Mouse (Mus musculus): ENCODE measurements around the gene Pde4d. TPM values are rescaled to one million over a fixed set of nuclear protein-coding genes. Genes with fewer than 3 reads are reported as not detected.

The Pde4d gene
- polyA plus RNA-seq, 1 experiment from 2014 or later, result 12.4 TPM

DNA sequence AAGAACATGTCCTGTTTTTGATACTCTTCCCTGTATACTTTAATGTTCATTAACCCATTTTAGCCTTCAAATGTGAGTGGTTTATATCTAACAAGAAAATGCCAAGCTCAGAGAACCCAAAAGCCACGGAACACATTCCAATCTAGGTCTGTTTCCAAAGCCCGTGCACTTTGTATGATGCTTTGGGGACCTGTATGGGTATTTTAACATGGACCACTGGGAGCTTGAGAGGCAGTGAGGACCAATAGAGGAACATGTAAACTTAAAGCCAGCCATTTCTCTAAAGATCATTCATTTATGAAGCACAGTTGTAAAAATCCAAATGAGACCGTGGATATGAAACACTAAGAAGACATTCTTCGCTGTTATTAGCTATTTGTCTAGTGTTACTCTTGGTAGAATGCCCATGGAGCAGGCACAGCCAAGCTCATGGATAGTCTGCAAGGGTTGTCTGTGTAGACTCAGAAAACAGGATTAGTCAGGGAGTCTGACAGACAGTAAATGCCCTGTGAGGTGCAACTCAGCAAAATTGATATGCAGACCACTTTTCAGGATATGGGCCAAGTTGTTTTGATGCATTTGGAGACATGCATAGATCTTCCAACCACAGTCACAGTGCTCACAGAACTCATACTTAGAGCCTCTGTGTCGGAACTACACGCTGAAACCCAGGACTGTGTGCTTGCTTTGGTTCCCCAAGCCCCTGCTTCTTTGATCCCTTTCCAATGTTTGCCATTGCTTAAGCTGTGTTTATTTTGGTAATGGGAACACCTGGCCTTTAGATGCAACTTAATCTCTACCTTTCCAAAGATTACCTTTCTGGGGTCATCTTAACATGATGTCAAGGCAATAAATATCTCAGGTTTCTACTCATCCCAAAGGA is 1272.7 kb downstream of the Pde4d start:
- no peak overlapping the region for H3K27ac ChIP-seq
- no peak overlapping the region for H3K4me2 ChIP-seq (replicated peaks)
- no peaks in the 10 kb centered on the region for H3K36me3 ChIP-seq
- no peak overlapping the region for H3K4me3 ChIP-seq
- H3K9ac ChIP-seq, result no peak overlapping the region
- ATAC-seq (ENCODE audit: low FRiP score, low read depth), result no peak
- no peaks in the 10 kb centered on the region for H3K27me3 ChIP-seq (replicated peaks)
- 91% methylated on average over 6 of the region's 6 CpGs for WGBS
- no peaks in the 10 kb centered on the region for H3K9me3 ChIP-seq
- H3K4me1 ChIP-seq, result no peaks in the 10 kb centered on the region

DNA sequence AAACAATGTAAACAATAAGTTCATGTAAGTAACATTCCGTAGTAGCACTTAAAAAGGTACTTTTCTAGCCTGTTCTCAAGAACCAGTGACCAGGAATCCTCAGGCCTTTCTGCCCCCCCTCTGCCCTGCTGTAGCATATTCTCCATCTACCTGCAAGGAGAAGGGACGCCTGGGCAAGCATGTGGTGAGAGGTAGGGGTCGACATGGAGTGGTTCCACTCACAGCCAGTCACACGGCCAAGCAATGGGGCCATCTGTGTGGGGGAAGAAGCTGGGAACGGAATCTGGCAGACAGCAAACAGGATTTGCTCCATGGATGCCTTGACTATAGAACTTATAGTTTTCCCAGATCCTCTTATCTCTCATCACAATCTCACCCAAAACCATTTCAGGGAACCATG is 1277.6 kb downstream of the Pde4d start:
- no peaks in the 10 kb centered on the region for H3K27me3 ChIP-seq (replicated peaks)
- H3K4me2 ChIP-seq (replicated peaks), result no peak overlapping the region
- no peaks in the 10 kb centered on the region for H3K4me1 ChIP-seq
- H3K36me3 ChIP-seq, result no peaks in the 10 kb centered on the region
- H3K27ac ChIP-seq, result no peak overlapping the region
- 86% methylated on average over 5 of the region's 5 CpGs for WGBS
- H3K9me3 ChIP-seq, result no peaks in the 10 kb centered on the region
- H3K9ac ChIP-seq, result no peak overlapping the region
- ATAC-seq (ENCODE audit: low FRiP score, low read depth), result no peak
- H3K4me3 ChIP-seq, result no peak overlapping the region

DNA sequence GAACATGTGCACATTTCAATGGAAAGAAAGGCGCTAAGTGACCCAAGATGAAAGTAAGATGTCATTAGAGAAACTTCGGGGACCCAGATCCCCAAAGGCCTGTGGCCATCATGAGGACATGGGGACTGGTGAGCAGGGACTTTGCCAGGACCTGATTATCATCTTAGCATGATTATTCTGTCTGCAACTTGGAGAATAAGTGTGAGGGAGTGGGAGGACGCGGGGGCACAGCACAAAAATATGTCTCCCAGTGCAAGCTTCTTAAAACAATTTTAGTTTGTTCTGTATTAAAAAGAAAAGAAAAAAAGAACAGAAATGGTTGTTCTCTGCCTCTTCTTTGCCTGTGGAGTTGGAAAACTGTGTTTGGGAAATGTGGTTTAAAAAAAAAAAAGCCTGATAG is 1279.9 kb downstream of the Pde4d start:
- no peak overlapping the region for H3K27ac ChIP-seq
- H3K9me3 ChIP-seq, result no peaks in the 10 kb centered on the region
- 86% methylated on average over 4 of the region's 4 CpGs for WGBS
- no peak overlapping the region for H3K4me2 ChIP-seq (replicated peaks)
- no peak overlapping the region for H3K4me3 ChIP-seq
- no peaks in the 10 kb centered on the region for H3K4me1 ChIP-seq
- no peaks in the 10 kb centered on the region for H3K36me3 ChIP-seq
- ATAC-seq (ENCODE audit: low FRiP score, low read depth), result no peak
- no peaks in the 10 kb centered on the region for H3K27me3 ChIP-seq (replicated peaks)
- no peak overlapping the region for H3K9ac ChIP-seq

DNA sequence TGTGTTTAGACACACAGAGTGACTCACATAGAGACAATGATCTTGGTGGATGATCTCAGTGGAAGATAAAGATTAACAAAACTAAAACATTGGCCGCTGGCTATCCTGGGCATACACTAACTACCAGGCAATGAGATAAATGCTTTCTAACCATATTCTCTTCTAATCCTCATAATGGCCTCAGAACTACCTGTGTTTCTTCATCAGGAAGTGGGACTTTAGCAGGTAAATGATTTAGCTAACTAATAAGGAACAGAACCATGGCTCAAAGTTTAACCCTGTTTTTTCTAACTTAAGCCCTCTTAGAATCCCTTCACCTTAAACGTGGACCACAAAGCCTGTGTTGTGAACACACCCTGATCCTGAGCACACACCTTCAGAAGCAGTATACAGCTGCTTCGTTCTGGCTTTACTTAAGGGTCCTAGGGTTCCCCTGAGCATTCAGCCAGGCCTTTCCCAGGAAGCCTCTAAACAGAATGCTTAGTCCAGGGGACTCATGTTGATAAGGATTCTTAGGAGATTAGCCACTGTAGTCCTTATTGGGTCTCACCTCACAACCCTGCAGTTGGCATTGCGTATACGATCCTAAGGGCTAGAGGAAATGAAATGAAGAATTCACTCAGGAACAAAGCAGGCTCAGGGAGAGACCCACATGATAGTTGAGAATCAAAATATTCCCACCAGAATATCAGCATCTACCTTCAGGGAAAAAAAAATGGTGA is 1283.1 kb downstream of the Pde4d start:
- Histone ChIP-seq H3K4me2 (replicated peaks) (no peak overlapping the region), H3K27me3 (replicated peaks) (no peaks in the 10 kb centered on the region), H3K27ac (no peak overlapping the region), H3K9ac (no peak overlapping the region), H3K9me3 (no peaks in the 10 kb centered on the region), H3K4me1 (no peaks in the 10 kb centered on the region), H3K36me3 (no peaks in the 10 kb centered on the region), H3K4me3 (no peak overlapping the region)
- no peak for ATAC-seq (ENCODE audit: low FRiP score, low read depth)
- 88% methylated on average over 5 of the region's 5 CpGs for WGBS

DNA sequence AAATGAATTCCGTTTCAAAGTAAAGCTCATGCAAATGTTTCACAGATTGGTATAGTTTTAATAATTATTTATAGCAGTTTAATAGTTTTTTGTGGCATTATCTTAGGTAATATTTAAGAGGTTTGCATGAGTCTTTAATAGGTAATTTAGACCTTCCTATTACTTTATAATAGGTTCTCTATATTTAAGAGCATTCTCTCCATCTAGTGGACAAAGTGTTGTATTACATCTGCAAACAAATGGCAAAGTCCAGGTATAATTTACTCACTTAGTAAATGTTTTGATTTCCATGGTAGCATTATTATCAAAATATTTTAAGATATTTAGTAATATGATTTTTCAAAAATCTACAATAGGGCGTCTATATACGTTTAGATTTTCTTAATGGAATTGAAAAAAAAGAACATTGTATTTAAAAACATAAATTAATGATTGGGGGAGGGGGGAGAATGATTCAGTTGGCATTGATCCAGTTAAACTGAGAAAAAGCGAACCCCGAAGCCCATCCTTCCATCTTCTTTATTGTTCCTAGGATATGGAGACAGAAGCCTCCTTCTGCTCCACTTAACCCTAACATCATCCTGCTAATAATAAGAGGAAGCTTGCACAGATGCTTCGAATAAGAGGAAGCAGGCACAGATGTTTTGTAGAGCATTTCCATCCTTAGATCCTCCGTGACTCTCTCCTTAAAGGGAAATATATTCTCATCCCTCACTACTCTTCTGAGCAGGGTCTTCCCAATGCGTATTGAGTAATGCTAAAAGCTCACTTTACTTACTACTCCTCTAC is 1286.7 kb downstream of the Pde4d start:
- Histone ChIP-seq H3K4me3 (no peak overlapping the region), H3K9ac (no peak overlapping the region), H3K36me3 (no peaks in the 10 kb centered on the region), H3K9me3 (no peaks in the 10 kb centered on the region), H3K27me3 (replicated peaks) (no peaks in the 10 kb centered on the region), H3K27ac (no peak overlapping the region), H3K4me2 (replicated peaks) (no peak overlapping the region), H3K4me1 (no peaks in the 10 kb centered on the region)
- 49% methylated on average over 8 of the region's 8 CpGs for whole genome bisulfite sequencing
- ATAC-seq (ENCODE audit: low FRiP score, low read depth), result no peak

DNA sequence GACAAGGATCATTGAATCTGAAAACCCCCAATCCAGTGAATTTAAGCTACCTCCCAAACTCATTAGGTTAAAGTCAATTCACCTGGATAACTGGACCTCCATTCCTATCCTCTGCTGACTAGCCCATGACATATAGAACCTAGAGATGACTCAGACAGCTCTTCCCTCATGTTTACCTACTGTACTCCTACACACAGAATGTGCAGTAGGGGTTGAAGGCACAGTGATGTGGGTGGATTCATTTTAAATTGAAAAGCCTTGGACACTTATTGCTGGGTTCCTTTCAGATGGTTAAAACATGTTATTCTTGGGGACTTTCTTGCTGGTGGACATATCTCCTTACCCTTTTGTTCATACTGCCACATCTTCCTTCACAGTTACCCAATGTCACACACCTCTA is 1296.7 kb downstream of the Pde4d start:
- Histone ChIP-seq H3K9me3 (no peaks in the 10 kb centered on the region), H3K27ac (no peak overlapping the region), H3K27me3 (replicated peaks) (no peaks in the 10 kb centered on the region), H3K9ac (no peak overlapping the region), H3K4me2 (replicated peaks) (no peak overlapping the region), H3K4me3 (no peak overlapping the region), H3K36me3 (no peaks in the 10 kb centered on the region), H3K4me1 (no peaks in the 10 kb centered on the region)
- no peak for ATAC-seq (ENCODE audit: low FRiP score, low read depth)

DNA sequence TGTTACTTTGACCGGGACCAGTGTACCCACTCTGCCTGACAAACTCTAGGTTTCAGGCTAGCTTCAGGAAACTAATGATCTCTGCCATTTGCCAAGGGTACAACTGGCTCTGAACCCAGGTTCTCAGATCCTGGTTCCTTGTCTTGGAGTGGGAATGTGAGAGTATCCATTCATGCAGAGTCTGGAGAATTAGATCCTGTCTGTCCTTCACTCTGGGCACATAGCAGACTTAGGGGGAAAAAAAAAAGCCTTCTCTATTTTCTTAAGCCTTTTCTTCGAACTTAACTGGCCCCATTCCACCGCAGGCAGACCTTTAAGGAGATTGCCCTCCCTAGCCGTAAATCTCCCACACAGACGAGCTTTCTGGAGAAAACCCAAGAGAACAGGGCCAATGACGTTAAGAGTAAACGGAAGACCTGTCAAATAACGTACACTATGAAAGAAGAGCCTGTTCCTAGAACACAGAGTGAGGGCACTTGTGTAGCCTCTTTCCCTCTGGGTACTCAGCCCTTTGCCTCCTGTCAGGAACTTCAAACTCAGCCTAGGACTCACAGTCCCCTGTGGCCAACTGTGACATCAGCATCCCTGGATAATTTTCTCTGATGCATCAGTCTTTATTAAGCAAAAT is 1302.6 kb downstream of the Pde4d start:
- Histone ChIP-seq H3K4me3 (no peak overlapping the region), H3K4me1 (peaks cover 7% of the 10 kb centered on the region; the same call in 1 of the 2 replicates), H3K4me2 (replicated peaks) (no peak overlapping the region), H3K9me3 (no peaks in the 10 kb centered on the region), H3K27me3 (replicated peaks) (no peaks in the 10 kb centered on the region), H3K27ac (no peak overlapping the region), H3K36me3 (no peaks in the 10 kb centered on the region), H3K9ac (no peak overlapping the region)
- WGBS, result 18% methylated on average over 8 of the region's 8 CpGs
- no peak for ATAC-seq (ENCODE audit: low FRiP score, low read depth)

DNA sequence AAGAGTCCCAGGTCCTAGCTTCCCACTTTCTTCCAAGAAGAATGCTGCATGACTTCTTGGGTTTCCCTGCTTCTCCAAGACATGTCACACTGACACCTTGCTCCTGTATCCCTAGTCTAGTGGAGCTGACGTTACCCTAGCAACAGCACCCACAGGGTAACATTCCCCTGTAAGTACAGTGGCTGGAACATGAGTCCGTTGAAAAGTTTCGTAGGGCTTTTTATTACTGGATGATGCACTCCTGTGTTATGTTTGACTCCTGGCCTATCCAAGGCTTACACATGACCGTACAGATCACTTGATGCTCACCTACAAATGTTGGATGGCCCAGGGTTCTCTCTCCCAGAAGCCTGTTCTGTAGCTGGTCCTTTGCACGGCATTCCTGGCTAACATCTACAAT is 1307.1 kb downstream of the Pde4d start:
- no peak for ATAC-seq (ENCODE audit: low FRiP score, low read depth)
- Histone ChIP-seq H3K27me3 (replicated peaks) (no peaks in the 10 kb centered on the region), H3K4me2 (replicated peaks) (no peak overlapping the region), H3K4me1 (peaks cover 7% of the 10 kb centered on the region; the same call in 1 of the 2 replicates), H3K27ac (no peak overlapping the region), H3K36me3 (no peaks in the 10 kb centered on the region), H3K9ac (no peak overlapping the region), H3K9me3 (no peaks in the 10 kb centered on the region), H3K4me3 (no peak overlapping the region)
- 93% methylated on average over 5 of the region's 5 CpGs for WGBS

DNA sequence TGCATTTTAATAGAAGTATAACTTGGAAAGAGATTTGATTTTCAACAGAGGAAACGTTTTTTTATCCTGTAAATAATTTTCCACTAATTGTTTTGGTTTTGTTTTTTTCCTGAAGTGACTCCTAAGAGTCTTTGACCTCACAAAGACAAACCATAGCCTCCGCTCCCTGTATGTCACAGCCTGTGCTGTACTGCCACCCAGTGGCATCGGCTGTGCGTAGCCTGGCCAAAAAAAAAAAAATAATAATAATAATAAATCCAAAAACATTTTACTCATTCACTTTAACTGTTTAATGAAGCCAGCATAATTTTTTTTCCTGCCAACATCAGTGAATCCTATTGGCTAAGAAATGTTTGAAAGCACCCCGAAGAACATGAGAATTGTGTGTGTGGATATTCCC is 1309.5 kb downstream of the Pde4d start:
- Histone ChIP-seq H3K27ac (no peak overlapping the region), H3K36me3 (no peaks in the 10 kb centered on the region), H3K9me3 (no peaks in the 10 kb centered on the region), H3K4me3 (no peak overlapping the region), H3K9ac (no peak overlapping the region), H3K4me2 (replicated peaks) (no peak overlapping the region), H3K27me3 (replicated peaks) (no peaks in the 10 kb centered on the region), H3K4me1 (no peaks in the 10 kb centered on the region)
- ATAC-seq (ENCODE audit: low FRiP score, low read depth), result no peak
- WGBS, result 53% methylated on average over 5 of the region's 5 CpGs

DNA sequence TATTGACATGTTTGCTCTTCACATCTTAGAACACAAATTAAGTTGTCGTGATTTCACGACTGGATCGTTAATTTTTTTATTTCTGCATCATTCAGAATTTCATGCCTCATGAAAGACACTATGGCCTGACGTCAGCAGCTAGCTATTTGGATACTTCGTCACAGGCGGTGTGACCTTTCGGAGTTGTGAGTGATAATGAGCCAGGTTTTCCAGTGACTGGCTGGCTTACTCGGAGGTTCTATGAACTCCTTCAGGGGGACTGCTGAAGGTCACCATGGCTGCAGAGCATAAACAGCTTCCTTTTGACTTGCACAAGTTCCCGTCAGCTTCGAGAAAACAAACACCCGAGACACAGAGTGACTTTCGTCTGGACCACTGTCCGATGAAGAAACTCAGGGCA is 1311.3 kb downstream of the Pde4d start:
- H3K4me1 ChIP-seq, result no peaks in the 10 kb centered on the region
- no peaks in the 10 kb centered on the region for H3K27me3 ChIP-seq (replicated peaks)
- H3K9me3 ChIP-seq, result no peaks in the 10 kb centered on the region
- no peaks in the 10 kb centered on the region for H3K36me3 ChIP-seq
- WGBS, result 61% methylated on average over 13 of the region's 13 CpGs
- no peak overlapping the region for H3K4me3 ChIP-seq
- H3K27ac ChIP-seq, result no peak overlapping the region
- no peak for ATAC-seq (ENCODE audit: low FRiP score, low read depth)
- no peak overlapping the region for H3K4me2 ChIP-seq (replicated peaks)
- no peak overlapping the region for H3K9ac ChIP-seq

DNA sequence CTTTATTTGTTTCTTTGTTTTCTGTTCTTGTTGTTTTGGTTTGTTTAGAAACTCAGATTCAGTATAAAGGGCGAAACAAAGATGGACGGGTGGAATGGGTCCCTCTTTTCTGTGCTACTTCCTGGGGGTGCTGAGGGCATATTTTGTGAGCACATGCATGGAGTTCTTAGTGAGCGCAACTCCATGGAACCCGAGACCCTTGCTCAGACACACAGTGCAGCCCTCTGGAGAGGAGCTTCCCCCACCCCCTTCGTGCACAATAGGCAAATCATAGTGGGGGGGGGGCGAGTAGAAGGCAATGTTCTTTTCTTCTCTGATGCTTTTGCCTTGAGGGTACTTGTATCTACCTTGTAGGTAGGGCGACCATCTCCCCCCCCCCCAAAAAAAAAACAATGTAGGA is 1325.0 kb downstream of the Pde4d start:
- 61% methylated on average over 7 of the region's 7 CpGs for WGBS
- no peak for ATAC-seq (ENCODE audit: low FRiP score, low read depth)
- Histone ChIP-seq H3K27ac (no peak overlapping the region), H3K27me3 (replicated peaks) (no peaks in the 10 kb centered on the region), H3K4me3 (no peak overlapping the region), H3K4me2 (replicated peaks) (no peak overlapping the region), H3K36me3 (no peaks in the 10 kb centered on the region), H3K4me1 (peaks cover 6% of the 10 kb centered on the region), H3K9ac (no peak overlapping the region), H3K9me3 (no peaks in the 10 kb centered on the region)

DNA sequence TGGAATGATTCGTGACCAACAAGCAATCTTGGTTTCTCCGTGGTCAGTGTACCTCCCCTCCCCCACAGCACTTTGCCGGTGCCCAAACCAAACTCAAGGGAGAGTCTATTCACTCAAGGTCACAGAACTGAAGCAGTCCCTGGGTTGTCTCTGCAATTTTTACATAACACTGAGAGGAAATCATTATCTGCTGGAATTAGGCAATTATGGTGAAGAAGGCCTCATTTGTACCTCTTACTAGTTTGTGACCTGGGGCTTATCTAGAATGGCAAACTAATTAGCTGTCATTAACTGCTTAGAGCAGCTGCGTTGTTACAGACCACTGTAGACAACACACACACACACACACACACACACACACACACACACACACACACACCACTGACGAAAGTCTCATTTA is 1325.4 kb downstream of the Pde4d start:
- WGBS, result 21% methylated on average over 5 of the region's 5 CpGs
- H3K9me3 ChIP-seq, result no peaks in the 10 kb centered on the region
- no peak overlapping the region for H3K9ac ChIP-seq
- H3K4me1 ChIP-seq, result peaks cover 6% of the 10 kb centered on the region
- H3K27me3 ChIP-seq (replicated peaks), result no peaks in the 10 kb centered on the region
- H3K36me3 ChIP-seq, result no peaks in the 10 kb centered on the region
- H3K4me3 ChIP-seq, result no peak overlapping the region
- H3K27ac ChIP-seq, result no peak overlapping the region
- peak; percentile 67 for ATAC-seq (ENCODE audit: low FRiP score, low read depth)
- no peak overlapping the region for H3K4me2 ChIP-seq (replicated peaks)
